Mouse (Mus musculus): Measurements from ENCODE around the gene Brf1. TPM values are rescaled to one million over a fixed set of nuclear protein-coding genes. Genes with fewer than 3 reads are reported as not detected.

The Brf1 gene
- total RNA-seq, 2 experiments from 2014 or later: 41.4 to 55.5 TPM

GRCm38 (mm10) chr12:112917906-112918305 is 82.6 kb downstream of the Brf1 start:
- intact Hi-C loops (cut with DNase I): no loop called here

GRCm38 (mm10) chr12:112917486-112917885 is 83.0 kb downstream of the Brf1 start:
- intact Hi-C loops (cut with DNase I): no loop called here
- DNase-seq (ENCODE audit: low spot score in 2 of 2): no peak

More at GRCm38 (mm10) chr12:112917906-112918305, 82.6 kb downstream of the Brf1 start:
- no peak for DNase-seq (ENCODE audit: low spot score in 2 of 2)

GRCm38 (mm10) chr12:112916698-112917400 is 83.7 kb downstream of the Brf1 start:
- DNase-seq (ENCODE audit: low spot score in 2 of 2): no peak
- intact Hi-C loops (cut with DNase I): no loop called here

GRCm38 (mm10) chr12:112915587-112915986 is 84.9 kb downstream of the Brf1 start:
- intact Hi-C loops (cut with DNase I): no loop called here
- no peak for DNase-seq (ENCODE audit: low spot score in 2 of 2)

- intact Hi-C loops (cut with DNase I): no loop called here
- DNase-seq (ENCODE audit: low spot score in 2 of 2): no peak
Observed at GRCm38 (mm10) chr12:112914527-112914926, 86.0 kb downstream of the Brf1 start.

- intact Hi-C loops (cut with DNase I): no loop called here
Observed at GRCm38 (mm10) chr12:112912951-112913745, 87.4 kb downstream of the Brf1 start.

GRCm38 (mm10) chr12:112911701-112912100 is 88.8 kb downstream of the Brf1 start:
- intact Hi-C loops (cut with DNase I): no loop called here
- no peak for DNase-seq (ENCODE audit: low spot score in 2 of 2)

More at GRCm38 (mm10) chr12:112912951-112913745, 87.4 kb downstream of the Brf1 start:
- no peak for DNase-seq (ENCODE audit: low spot score in 2 of 2)

Small RNA genes within 50 kb of the gene (microRNA-seq; reads per million reads assigned to microRNA genes)
- gene Mir6941: 0.76 reads per million

Other genes with a start within 250 kb of the Brf1 start
- 10 to 100 TPM in 1 of 2 experiments, 1 to 10 TPM in 1; 9.3 to 10.3 TPM for gene Pld4, start 240.0 kb downstream of the Brf1 start, total RNA-seq (2021)
- 1 to 10 TPM; 6.1 to 6.8 TPM for gene Ahnak2, start 198.0 kb downstream of the Brf1 start, total RNA-seq (2021)
- 10 to 100 TPM; 17.4 to 22.1 TPM for gene Clba1, start 191.8 kb downstream of the Brf1 start, total RNA-seq (2021)
- gene Cdca4, start 171.3 kb downstream of the Brf1 start, total RNA-seq (2021): 10 to 100 TPM in 1 of 2 experiments, 1 to 10 TPM in 1; 9.2 to 10.9 TPM
- not detected for gene Gpr132, start 132.5 kb downstream of the Brf1 start, total RNA-seq (2021)
- 10 to 100 TPM; 47.9 to 61.7 TPM for gene Jag2, start 70.9 kb downstream of the Brf1 start, total RNA-seq (2021)
- 10 to 100 TPM; 11.0 to 12.3 TPM for gene Nudt14, start 58.6 kb downstream of the Brf1 start, total RNA-seq (2021)
- gene Btbd6, start 24.2 kb downstream of the Brf1 start, total RNA-seq (2021): 10 to 100 TPM; 59.3 to 74.3 TPM
- 10 to 100 TPM; 70.4 to 74.2 TPM for gene Pacs2, start 13.8 kb upstream of the Brf1 start, total RNA-seq (2021)
- under 1 TPM; 0.35 to 0.52 TPM for gene Tex22, start 73.8 kb upstream of the Brf1 start, total RNA-seq (2021)
- 10 to 100 TPM; 79.8 to 80.2 TPM for gene Mta1, start 97.6 kb upstream of the Brf1 start, total RNA-seq (2021)
- 100 to 1,000 TPM; 154 to 164 TPM for gene Crip2, start 139.5 kb upstream of the Brf1 start, total RNA-seq (2021)
- gene Crip1, start 145.6 kb upstream of the Brf1 start, total RNA-seq (2021): 10 to 100 TPM; 12.9 to 14.2 TPM
- gene Tedc1, start 155.7 kb upstream of the Brf1 start, total RNA-seq (2021): 1 to 10 TPM; 1.5 to 2.1 TPM
- 10 to 100 TPM; 24.9 to 31.1 TPM for gene Tmem121, start 185.2 kb upstream of the Brf1 start, total RNA-seq (2021)

Measured in left cerebral cortex, postnatal 36 days (tissue).